Mouse (Mus musculus) kidney, adult 2 months (tissue): ENCODE data around the gene Prex1. TPM values are rescaled to one million over a fixed set of nuclear protein-coding genes. Genes with fewer than 3 reads are reported as not detected.
A peak's percentile ranks its signal among the peaks of the same experiment; 100 is the strongest.
"Not testable (repeated sequence)": the region's sequence is repeated elsewhere in the genome, so short reads cannot be mapped to it uniquely, and the experiment has no call there.

Source experiments
- DNase-seq: peaks from one replicate; pipeline ENCODE4 v3.0.0; 2021
- H3K27ac ChIP-seq: fragments of 200-500 bp; 2 replicates; pipeline ENCODE4 v1.5.1; 2012; ENCODE audit warnings: low read depth, low read length, control low read depth, inconsistent platforms; ENCODE audit not compliant: insufficient read depth
- H3K27me3 ChIP-seq: fragments of 200-500 bp; replicated peaks from 2 replicates; pipeline ENCODE4 v1.6.1; 2012; ENCODE audit warnings: mild to moderate bottlenecking, moderate library complexity, low read length, inconsistent platforms; ENCODE audit not compliant: control insufficient read depth, insufficient read depth
- H3K36me3 ChIP-seq: fragments of 200-500 bp; 2 replicates; pipeline ENCODE4 v1.6.1; 2012; ENCODE audit warnings: mild to moderate bottlenecking, moderate library complexity, low read length, inconsistent platforms; ENCODE audit not compliant: control insufficient read depth, insufficient read depth
- H3K4me1 ChIP-seq: fragments of 200-500 bp; 2 replicates; pipeline ENCODE4 v1.6.1; 2011; ENCODE audit warnings: low read length; ENCODE audit not compliant: control insufficient read depth, insufficient read depth
- H3K4me3 ChIP-seq: fragments of 200-500 bp; 2 replicates; pipeline ENCODE4 v1.5.1; 2011; ENCODE audit warnings: mild to moderate bottlenecking, low read depth, low read length, control low read depth; ENCODE audit not compliant: insufficient read depth
- CTCF ChIP-seq: fragments of 200-500 bp; conservative IDR thresholded peaks from 2 replicates; pipeline ENCODE4 v1.5.1; 2011; ENCODE audit warnings: low read depth, mild to moderate bottlenecking, control low read depth, low read length, moderate library complexity, mixed read lengths; ENCODE audit not compliant: insufficient read depth, insufficient read length
- POLR2A ChIP-seq: fragments of 200-500 bp; IDR thresholded peaks from one replicate; pipeline ENCODE4 v1.6.1; 2011; ENCODE audit warnings: low read depth, low read length, control low read depth
- WGBS: fragments of 180-500 bp; shearing (Covaris S2); methylation state at CpG from one replicate; pipeline ENCODE4 v1.1.7; 2018; 5-methylcytosine and 5-hydroxymethylcytosine counted together
- polyA plus RNA-seq: library from polyadenylated mRNA; depleted of rRNA; stranded (reverse); fragments of >200 nt; gene quantifications from 2 replicates; pipeline ENCODE4 v1.2.3, GENCODE M21; 2012; rRNA removed

Prex1 gene
- 12.2 and 14.5 TPM in 2 replicates for polyA plus RNA-seq

- Histone ChIP-seq H3K36me3 (no peaks in the 10 kb centered on the region), H3K27ac (no peak within 1 kb of the TSS), H3K4me3 (peak within 1 kb of the TSS; percentile 71), H3K27me3 (no peaks in the 10 kb centered on the region), H3K4me1 (peaks cover 6% of the 10 kb centered on the region; the same call in 1 of the 2 replicates)
- peak; percentile 98 for DNase-seq
- TF ChIP-seq CTCF (no peak), POLR2A (no peak)
- under 1% methylated on average over 69 of the region's 69 CpGs for WGBS
Measured at GRCm38 (mm10) chr2:166713690-166714426, at the start of gene Prex1. Gene Prex1, minus strand, starts transcription at chr2:166713832.

- no peak overlapping the region for H3K4me3 ChIP-seq
- no peak for DNase-seq
- H3K36me3 ChIP-seq: no peaks in the 10 kb centered on the region
- no peaks in the 10 kb centered on the region for H3K27me3 ChIP-seq
- no peaks in the 10 kb centered on the region for H3K4me1 ChIP-seq
- H3K27ac ChIP-seq: no peak overlapping the region
- WGBS: 44% methylated on average over 3 of the region's 3 CpGs
- TF ChIP-seq CTCF (no peak), POLR2A (no peak)
Measured at GRCm38 (mm10) chr2:166757969-166758368, 44.3 kb upstream of the Prex1 start.

GRCm38 (mm10) chr2:166754760-166755159, 41.1 kb upstream of the Prex1 start:
- Histone ChIP-seq H3K4me3 (no peak overlapping the region), H3K4me1 (no peaks in the 10 kb centered on the region), H3K36me3 (no peaks in the 10 kb centered on the region), H3K27me3 (no peaks in the 10 kb centered on the region), H3K27ac (no peak overlapping the region)
- TF ChIP-seq CTCF: no peak
- no peak for DNase-seq
- 80% methylated on average over 7 of the region's 7 CpGs for WGBS

GRCm38 (mm10) chr2:166754194-166754593, 40.6 kb upstream of the Prex1 start:
- no peak overlapping the region for H3K4me3 ChIP-seq
- DNase-seq: no peak
- no peaks in the 10 kb centered on the region for H3K27me3 ChIP-seq
- H3K27ac ChIP-seq: no peak overlapping the region
- no peaks in the 10 kb centered on the region for H3K4me1 ChIP-seq
- 77% methylated on average over 4 of the region's 4 CpGs for WGBS
- TF ChIP-seq CTCF: no peak
- no peak for TF ChIP-seq POLR2A
- no peaks in the 10 kb centered on the region for H3K36me3 ChIP-seq

GRCm38 (mm10) chr2:166750620-166751191, 37.1 kb upstream of the Prex1 start:
- DNase-seq: no peak
- Histone ChIP-seq H3K4me1 (no peaks in the 10 kb centered on the region), H3K36me3 (no peaks in the 10 kb centered on the region), H3K27ac (no peak overlapping the region), H3K4me3 (no peak overlapping the region), H3K27me3 (no peaks in the 10 kb centered on the region)
- TF ChIP-seq CTCF: no peak
- no peak for TF ChIP-seq POLR2A
- 90% methylated on average over 6 of the region's 6 CpGs for WGBS

- DNase-seq: peak; percentile 46
- not testable (repeated sequence) for H3K4me3 ChIP-seq, H3K4me1 ChIP-seq, H3K27ac ChIP-seq, H3K27me3 ChIP-seq, H3K36me3 ChIP-seq
- WGBS: 43% methylated on average over 14 of the region's 14 CpGs
Measured at GRCm38 (mm10) chr2:166746261-166746913, 32.8 kb upstream of the Prex1 start.

- Histone ChIP-seq H3K27me3 (no peaks in the 10 kb centered on the region), H3K4me1 (no peaks in the 10 kb centered on the region), H3K36me3 (no peaks in the 10 kb centered on the region), H3K4me3 (no peak overlapping the region), H3K27ac (no peak overlapping the region)
- DNase-seq: no peak
- TF ChIP-seq POLR2A: no peak
- no peak for TF ChIP-seq CTCF
- WGBS: 77% methylated on average over 9 of the region's 9 CpGs
Measured at GRCm38 (mm10) chr2:166745849-166746248, 32.2 kb upstream of the Prex1 start.
